Mouse (Mus musculus): ENCODE results near the gene Mad2l1bp. TPM values are rescaled to one million over a fixed set of nuclear protein-coding genes. Genes with fewer than 3 reads are reported as not detected.

Mad2l1bp gene
- 7.0 and 14.8 TPM in 2 replicates for polyA plus RNA-seq (2012)

- no peak for TF ChIP-seq GATA1 (IDR thresholded peaks at IDR 0.05; ENCODE audit: low read length)
Observed at GRCm38 (mm10) chr17:46152847-46153782, at the start of gene Mad2l1bp. Mad2l1bp (minus strand) TSS chr17:46153553.

DNA sequence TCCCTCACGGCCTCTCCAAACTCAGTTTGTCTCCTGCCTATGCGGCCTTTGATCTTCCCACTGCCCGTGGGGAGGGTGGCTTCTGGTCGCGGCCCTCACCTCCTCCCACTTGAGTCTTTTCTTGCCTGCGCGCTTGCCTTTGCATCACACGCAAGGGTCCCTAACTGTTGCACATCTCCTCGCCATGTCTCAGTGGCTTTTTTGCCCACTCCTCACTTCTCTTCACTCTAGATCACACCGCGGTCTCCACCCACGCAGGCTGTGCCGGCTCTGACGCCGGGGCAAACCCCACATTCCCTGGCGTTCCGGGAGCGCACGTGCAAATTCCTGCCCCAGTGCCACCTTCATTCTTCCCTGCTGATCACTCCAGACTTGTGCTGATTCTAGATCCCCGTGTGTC, 49.7 kb upstream of the Mad2l1bp start:
- TF ChIP-seq GATA1 (IDR thresholded peaks at IDR 0.05; ENCODE audit: low read length), result no peak

DNA sequence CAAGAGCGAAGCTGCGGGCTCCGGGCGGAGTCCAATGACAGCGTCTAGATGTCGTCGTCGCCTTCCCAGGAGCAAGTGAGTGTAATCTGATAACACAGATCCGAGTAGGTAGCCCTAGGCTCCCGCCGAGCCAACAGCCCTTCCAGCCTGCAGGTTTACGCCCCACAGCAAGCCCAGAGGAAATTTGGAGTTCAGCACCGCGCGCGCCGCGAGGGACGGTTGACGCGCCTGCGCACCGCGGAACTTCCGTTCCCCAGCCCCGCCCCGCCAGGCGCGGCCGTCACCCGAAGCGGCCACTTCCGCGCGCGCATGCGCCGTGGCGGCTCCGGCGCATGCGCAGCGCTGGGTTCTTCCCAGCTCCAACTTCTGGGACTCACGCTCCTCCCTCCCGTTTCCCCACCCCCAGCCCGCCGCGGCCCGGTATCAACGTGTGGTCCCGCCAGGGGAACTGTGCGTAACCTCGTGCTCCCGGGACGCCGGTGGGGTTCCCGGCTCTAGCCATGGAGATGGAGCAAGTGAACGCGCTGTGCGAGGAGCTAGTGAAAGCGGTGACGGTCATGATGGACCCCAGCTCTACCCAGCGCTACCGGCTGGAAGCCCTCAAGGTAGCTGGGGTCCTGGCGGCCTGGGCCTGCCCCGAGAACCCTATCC, 49.2 kb upstream of the Mad2l1bp start, which contains the start of the genes Polh and Xpo5:
Polh (minus strand) TSS at position 225 of the 651 bp plus-strand sequence.
Xpo5 (plus strand) TSS at position 362 of the 651 bp plus-strand sequence.
- peak; percentile 17 for TF ChIP-seq GATA1 (IDR thresholded peaks at IDR 0.05; ENCODE audit: low read length)

DNA sequence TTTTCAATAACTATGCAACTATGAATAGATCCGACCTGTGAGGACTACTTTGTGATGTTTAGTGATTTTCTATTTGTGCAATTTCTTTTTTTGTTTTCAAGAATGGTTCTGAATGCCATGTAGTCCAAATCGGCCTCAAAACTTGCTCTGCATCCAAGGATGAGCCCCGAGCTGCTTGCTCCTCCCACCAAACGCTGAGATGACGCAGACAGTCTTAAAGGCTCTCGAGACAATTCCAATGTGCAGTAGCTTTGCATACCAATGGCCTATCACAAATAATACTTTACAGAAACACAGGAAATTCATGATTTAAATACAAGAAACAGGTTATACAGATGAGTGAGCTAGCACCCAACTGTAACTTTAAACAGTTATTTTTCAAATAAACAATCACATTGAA, 47.8 kb upstream of the Mad2l1bp start:
- TF ChIP-seq GATA1 (IDR thresholded peaks at IDR 0.05; ENCODE audit: low read length), result no peak

DNA sequence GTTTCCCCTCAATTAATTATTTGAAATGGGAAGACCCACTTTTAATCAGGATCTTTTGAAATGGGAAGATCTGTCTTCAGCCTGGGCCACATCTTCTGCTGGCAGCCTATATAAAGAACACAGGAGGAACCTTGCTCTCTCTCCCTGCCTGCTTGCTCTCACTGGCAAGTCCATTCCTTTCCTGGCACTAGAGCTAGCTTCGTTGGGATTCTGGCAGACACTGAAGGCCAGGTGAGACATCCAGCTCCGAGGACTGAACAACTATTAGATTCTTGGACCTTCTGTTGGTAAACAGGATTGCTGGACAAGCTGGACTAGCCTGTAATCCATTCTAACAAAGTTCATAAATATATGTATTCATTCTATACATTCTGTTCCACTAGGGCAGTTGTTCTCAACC, 35.5 kb upstream of the Mad2l1bp start:
- TF ChIP-seq GATA1 (IDR thresholded peaks at IDR 0.05; ENCODE audit: low read length), result no peak

DNA sequence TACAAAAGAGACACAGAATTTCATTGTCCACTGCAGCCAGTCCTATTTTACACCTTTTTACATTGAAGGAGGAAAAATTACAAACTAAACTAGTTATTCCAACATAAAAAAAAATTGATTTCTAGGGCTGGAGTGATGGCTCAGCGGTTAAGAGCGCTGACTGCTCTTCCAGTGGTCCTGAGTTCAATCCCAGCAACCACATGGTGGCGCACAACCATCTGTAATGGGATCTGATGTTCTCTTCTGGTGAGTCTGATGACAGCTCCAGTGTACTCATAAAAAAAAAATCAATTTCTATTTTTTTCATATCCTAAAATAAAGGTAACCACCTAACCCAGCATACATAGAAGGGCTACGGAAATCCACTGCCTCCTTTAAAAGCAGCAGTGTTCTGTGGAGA, 28.9 kb upstream of the Mad2l1bp start:
- TF ChIP-seq GATA1 (IDR thresholded peaks at IDR 0.05; ENCODE audit: low read length), result no peak

- no peak for TF ChIP-seq GATA1 (IDR thresholded peaks at IDR 0.05; ENCODE audit: low read length)
Observed at GRCm38 (mm10) chr17:46170538-46170937, 17.2 kb upstream of the Mad2l1bp start.

DNA sequence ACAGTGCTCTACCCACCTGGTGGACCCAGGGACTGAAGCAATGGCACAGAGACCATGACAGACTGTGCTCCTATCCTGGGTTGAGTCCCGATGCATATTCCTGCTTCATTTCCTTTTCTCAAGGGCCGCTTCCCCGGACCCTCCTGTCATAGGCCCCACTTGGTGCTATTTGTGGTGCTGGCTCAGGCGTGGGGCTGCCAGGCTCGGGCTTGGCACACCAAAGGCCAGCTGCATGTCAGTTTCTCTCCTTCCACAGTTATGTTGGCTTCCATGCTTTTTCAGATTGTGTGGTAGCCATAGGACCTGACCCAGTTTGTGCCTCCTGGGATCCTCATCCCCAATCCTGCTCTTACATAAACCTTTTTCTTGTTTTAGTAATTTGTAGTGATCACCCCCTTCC, 15.4 kb upstream of the Mad2l1bp start:
- TF ChIP-seq GATA1 (IDR thresholded peaks at IDR 0.05; ENCODE audit: low read length), result no peak

GRCm38 (mm10) chr17:46168318-46168717, 15.0 kb upstream of the Mad2l1bp start:
- no peak for TF ChIP-seq GATA1 (IDR thresholded peaks at IDR 0.05; ENCODE audit: low read length)

- TF ChIP-seq GATA1 (IDR thresholded peaks at IDR 0.05; ENCODE audit: low read length), result no peak
Observed at GRCm38 (mm10) chr17:46167014-46167413, 13.7 kb upstream of the Mad2l1bp start.

DNA sequence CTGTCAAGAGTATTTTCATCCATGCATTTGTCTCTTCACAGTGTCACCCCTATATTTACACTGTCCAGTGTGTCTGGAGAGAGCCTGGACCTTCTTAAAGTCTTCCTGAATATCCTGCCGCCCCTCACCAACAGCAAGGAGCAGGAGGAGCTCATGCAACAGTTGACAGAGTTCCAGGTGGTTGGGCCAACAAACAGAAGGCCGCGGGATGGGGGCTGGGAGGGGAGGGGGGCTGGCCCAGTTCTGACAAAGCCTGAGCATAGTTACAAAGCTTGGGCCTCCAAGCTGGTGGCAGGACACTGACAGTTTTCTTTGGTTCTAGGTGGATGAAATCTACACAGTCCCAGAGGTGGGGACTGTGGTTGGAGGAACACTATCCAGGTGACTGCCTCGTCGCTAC, 12.9 kb upstream of the Mad2l1bp start:
- no peak for TF ChIP-seq GATA1 (IDR thresholded peaks at IDR 0.05; ENCODE audit: low read length)

GRCm38 (mm10) chr17:46165460-46165859, 12.1 kb upstream of the Mad2l1bp start:
- no peak for TF ChIP-seq GATA1 (IDR thresholded peaks at IDR 0.05; ENCODE audit: low read length)

DNA sequence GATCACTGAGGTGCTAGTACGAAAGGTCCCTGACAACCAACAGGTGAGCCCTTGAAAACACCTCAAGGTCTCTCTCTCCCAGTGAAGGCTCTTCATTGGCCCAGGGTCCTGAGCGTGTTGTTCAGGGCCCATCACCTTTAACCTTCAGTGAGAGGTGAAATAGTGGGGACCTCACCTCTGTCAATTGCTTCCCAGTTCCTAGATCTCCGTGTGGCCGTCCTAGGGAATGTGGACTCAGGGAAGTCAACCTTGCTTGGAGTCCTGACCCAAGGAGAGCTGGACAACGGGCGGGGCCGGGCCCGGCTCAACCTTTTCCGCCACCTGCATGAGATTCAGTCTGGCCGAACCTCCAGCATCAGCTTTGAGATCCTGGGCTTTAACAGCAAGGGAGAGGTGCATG, 11.4 kb upstream of the Mad2l1bp start:
- no peak for TF ChIP-seq GATA1 (IDR thresholded peaks at IDR 0.05; ENCODE audit: low read length)

GRCm38 (mm10) chr17:46164301-46164700, 10.9 kb upstream of the Mad2l1bp start:
- TF ChIP-seq GATA1 (IDR thresholded peaks at IDR 0.05; ENCODE audit: low read length), result no peak

DNA sequence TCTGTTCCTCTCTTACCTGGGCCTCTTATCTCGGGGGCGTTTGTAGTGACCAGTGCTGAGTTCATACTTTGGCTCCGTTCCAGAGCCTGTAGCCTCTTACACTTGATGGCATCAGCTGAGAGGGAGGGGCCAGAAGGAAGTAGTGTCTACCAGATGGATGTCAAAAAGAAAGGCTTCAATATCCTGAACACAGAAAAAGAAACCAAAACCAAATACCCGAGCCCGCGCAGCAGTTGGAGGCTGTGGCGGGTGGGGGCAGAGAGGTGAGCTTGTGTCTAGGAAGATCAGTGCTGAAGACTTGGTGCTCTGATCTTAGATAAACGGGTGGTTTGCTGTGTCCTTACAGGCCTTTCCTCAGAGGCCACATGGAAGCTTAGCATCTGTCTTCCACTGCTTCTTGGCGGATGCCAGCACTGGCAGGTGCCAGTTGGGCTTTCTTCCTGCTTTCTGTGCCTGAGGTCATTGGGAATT, 9.6 kb upstream of the Mad2l1bp start:
- TF ChIP-seq GATA1 (IDR thresholded peaks at IDR 0.05; ENCODE audit: low read length), result no peak

- TF ChIP-seq GATA1 (IDR thresholded peaks at IDR 0.05; ENCODE audit: low read length), result no peak
Observed at GRCm38 (mm10) chr17:46162551-46162950, 9.2 kb upstream of the Mad2l1bp start.

Data from G1E-ER4 (cell line).